Mouse (Mus musculus): ENCODE data around the gene Gm20388. TPM values are rescaled to one million over a fixed set of nuclear protein-coding genes. Genes with fewer than 3 reads are reported as not detected.
A peak's percentile ranks its signal among the peaks of the same experiment; 100 is the strongest.

Gm20388 gene
- total RNA-seq, 1 experiment: 27.0 TPM

- in situ Hi-C loops (cut with MboI; ENCODE audit: low sequenced_read_pairs in 2 of 2, unreplicated experiment in 2 of 2): no loop called here
- TF ChIP-seq ZC3H11A (IDR thresholded peaks at IDR 0.05; ENCODE audit: borderline replicate concordance, low read depth, low read length) (no peak), CHD2 (IDR thresholded peaks at IDR 0.05; ENCODE audit: low read depth, low read length) (no peak), ZNF384 (IDR thresholded peaks at IDR 0.05; ENCODE audit: low read depth, low read length) (no peak), HCFC1 (IDR thresholded peaks at IDR 0.05; ENCODE audit: borderline replicate concordance, insufficient read depth, low read length) (no peak), MAFK (IDR thresholded peaks at IDR 0.05; ENCODE audit: insufficient read depth, low read depth, low read length) (no peak)
- no peak overlapping the region for H3K27ac ChIP-seq (ENCODE audit: insufficient read depth, low read depth, low read length, poor library complexity, severe bottlenecking)
- no peak overlapping the region for H3K4me3 ChIP-seq (ENCODE audit: insufficient read depth in 1 of 2, low read depth in 1 of 2, low read length in 2 of 2, poor library complexity in 1 of 2, severe bottlenecking in 1 of 2)
- DNase-seq (ENCODE audit: low read depth, low spot score): no peak
- no peaks in the 10 kb centered on the region for H3K36me3 ChIP-seq (ENCODE audit: control insufficient read depth, insufficient read depth, low read length, poor library complexity, severe bottlenecking)
- H3K9ac ChIP-seq (ENCODE audit: insufficient read depth, low read depth, low read length, poor library complexity, severe bottlenecking): no peak overlapping the region
- H3K4me1 ChIP-seq (ENCODE audit: control insufficient read depth in 2 of 2, insufficient read depth in 2 of 2, low read length in 2 of 2, poor library complexity in 1 of 2): peaks cover 4 to 22% of the 10 kb centered on the region in 2 experiments; a peak in 2 of 4 replicates
- H3K9me3 ChIP-seq (ENCODE audit: control insufficient read depth, insufficient read depth, low read depth, low read length): no peaks in the 10 kb centered on the region
These were observed 898.4 kb downstream of the Gm20388 start for GRCm38 (mm10) chr8:120809050-120809449.

- Histone ChIP-seq H3K27ac (ENCODE audit: insufficient read depth, low read depth, low read length, poor library complexity, severe bottlenecking) (no peak overlapping the region), H3K36me3 (ENCODE audit: control insufficient read depth, insufficient read depth, low read length, poor library complexity, severe bottlenecking) (no peaks in the 10 kb centered on the region), H3K9me3 (ENCODE audit: control insufficient read depth, insufficient read depth, low read depth, low read length) (no peaks in the 10 kb centered on the region), H3K9ac (ENCODE audit: insufficient read depth, low read depth, low read length, poor library complexity, severe bottlenecking) (no peak overlapping the region), H3K4me1 (ENCODE audit: control insufficient read depth in 2 of 2, insufficient read depth in 2 of 2, low read length in 2 of 2, poor library complexity in 1 of 2) (peaks cover 0 to 4% of the 10 kb centered on the region in 2 experiments; a peak in 1 of 4 replicates), H3K4me3 (ENCODE audit: insufficient read depth in 1 of 2, low read depth in 1 of 2, low read length in 2 of 2, poor library complexity in 1 of 2, severe bottlenecking in 1 of 2) (no peak overlapping the region)
- in situ Hi-C loops (cut with MboI; ENCODE audit: low sequenced_read_pairs in 2 of 2, unreplicated experiment in 2 of 2): no loop called here
- DNase-seq (ENCODE audit: low read depth, low spot score): no peak
- TF ChIP-seq ZNF384 (IDR thresholded peaks at IDR 0.05; ENCODE audit: low read depth, low read length) (no peak), HCFC1 (IDR thresholded peaks at IDR 0.05; ENCODE audit: borderline replicate concordance, insufficient read depth, low read length) (peak; percentile 63; the same call in 1 of the 2 replicates)
These were observed 901.3 kb downstream of the Gm20388 start for GRCm38 (mm10) chr8:120811953-120812352.

GRCm38 (mm10) chr8:120813028-120813427, 902.4 kb downstream of the Gm20388 start:
- Histone ChIP-seq H3K27ac (ENCODE audit: insufficient read depth, low read depth, low read length, poor library complexity, severe bottlenecking) (no peak overlapping the region), H3K9me3 (ENCODE audit: control insufficient read depth, insufficient read depth, low read depth, low read length) (no peaks in the 10 kb centered on the region), H3K4me1 (ENCODE audit: control insufficient read depth in 2 of 2, insufficient read depth in 2 of 2, low read length in 2 of 2, poor library complexity in 1 of 2) (no peaks in the 10 kb centered on the region), H3K36me3 (ENCODE audit: control insufficient read depth, insufficient read depth, low read length, poor library complexity, severe bottlenecking) (no peaks in the 10 kb centered on the region), H3K4me3 (ENCODE audit: insufficient read depth in 1 of 2, low read depth in 1 of 2, low read length in 2 of 2, poor library complexity in 1 of 2, severe bottlenecking in 1 of 2) (no peak overlapping the region), H3K9ac (ENCODE audit: insufficient read depth, low read depth, low read length, poor library complexity, severe bottlenecking) (no peak overlapping the region)
- DNase-seq (ENCODE audit: low read depth, low spot score): no peak
- in situ Hi-C loops (cut with MboI; ENCODE audit: low sequenced_read_pairs in 2 of 2, unreplicated experiment in 2 of 2): no loop called here
- TF ChIP-seq MAFK (IDR thresholded peaks at IDR 0.05; ENCODE audit: insufficient read depth, low read depth, low read length) (no peak), ZC3H11A (IDR thresholded peaks at IDR 0.05; ENCODE audit: borderline replicate concordance, low read depth, low read length) (no peak), HCFC1 (IDR thresholded peaks at IDR 0.05; ENCODE audit: borderline replicate concordance, insufficient read depth, low read length) (no peak), ZNF384 (IDR thresholded peaks at IDR 0.05; ENCODE audit: low read depth, low read length) (no peak), CHD2 (IDR thresholded peaks at IDR 0.05; ENCODE audit: low read depth, low read length) (no peak)

GRCm38 (mm10) chr8:120813839-120814238, 903.2 kb downstream of the Gm20388 start:
- H3K27ac ChIP-seq (ENCODE audit: insufficient read depth, low read depth, low read length, poor library complexity, severe bottlenecking): no peak overlapping the region; the same call in 1 of the 2 replicates
- H3K4me3 ChIP-seq (ENCODE audit: insufficient read depth in 1 of 2, low read depth in 1 of 2, low read length in 2 of 2, poor library complexity in 1 of 2, severe bottlenecking in 1 of 2): no peak overlapping the region
- H3K4me1 ChIP-seq (ENCODE audit: control insufficient read depth in 2 of 2, insufficient read depth in 2 of 2, low read length in 2 of 2, poor library complexity in 1 of 2): no peaks in the 10 kb centered on the region
- H3K9ac ChIP-seq (ENCODE audit: insufficient read depth, low read depth, low read length, poor library complexity, severe bottlenecking): no peak overlapping the region
- DNase-seq (ENCODE audit: low read depth, low spot score): no peak
- no peak for TF ChIP-seq MAFK (IDR thresholded peaks at IDR 0.05; ENCODE audit: insufficient read depth, low read depth, low read length)
- no peak for TF ChIP-seq HCFC1 (IDR thresholded peaks at IDR 0.05; ENCODE audit: borderline replicate concordance, insufficient read depth, low read length)
- no peak for TF ChIP-seq CHD2 (IDR thresholded peaks at IDR 0.05; ENCODE audit: low read depth, low read length)
- TF ChIP-seq ZNF384 (IDR thresholded peaks at IDR 0.05; ENCODE audit: low read depth, low read length): no peak
- no peak for TF ChIP-seq ZC3H11A (IDR thresholded peaks at IDR 0.05; ENCODE audit: borderline replicate concordance, low read depth, low read length)
- H3K36me3 ChIP-seq (ENCODE audit: control insufficient read depth, insufficient read depth, low read length, poor library complexity, severe bottlenecking): no peaks in the 10 kb centered on the region
- no peaks in the 10 kb centered on the region for H3K9me3 ChIP-seq (ENCODE audit: control insufficient read depth, insufficient read depth, low read depth, low read length)
- in situ Hi-C loops (cut with MboI; ENCODE audit: low sequenced_read_pairs in 2 of 2, unreplicated experiment in 2 of 2): no loop called here

GRCm38 (mm10) chr8:120816371-120816770, 905.7 kb downstream of the Gm20388 start:
- Histone ChIP-seq H3K27ac (ENCODE audit: insufficient read depth, low read depth, low read length, poor library complexity, severe bottlenecking) (no peak overlapping the region), H3K36me3 (ENCODE audit: control insufficient read depth, insufficient read depth, low read length, poor library complexity, severe bottlenecking) (no peaks in the 10 kb centered on the region), H3K9me3 (ENCODE audit: control insufficient read depth, insufficient read depth, low read depth, low read length) (no peaks in the 10 kb centered on the region), H3K4me1 (ENCODE audit: control insufficient read depth in 2 of 2, insufficient read depth in 2 of 2, low read length in 2 of 2, poor library complexity in 1 of 2) (no peaks in the 10 kb centered on the region), H3K4me3 (ENCODE audit: insufficient read depth in 1 of 2, low read depth in 1 of 2, low read length in 2 of 2, poor library complexity in 1 of 2, severe bottlenecking in 1 of 2) (no peak overlapping the region), H3K9ac (ENCODE audit: insufficient read depth, low read depth, low read length, poor library complexity, severe bottlenecking) (no peak overlapping the region)
- DNase-seq (ENCODE audit: low read depth, low spot score): no peak
- TF ChIP-seq HCFC1 (IDR thresholded peaks at IDR 0.05; ENCODE audit: borderline replicate concordance, insufficient read depth, low read length) (no peak), ZC3H11A (IDR thresholded peaks at IDR 0.05; ENCODE audit: borderline replicate concordance, low read depth, low read length) (no peak), MAFK (IDR thresholded peaks at IDR 0.05; ENCODE audit: insufficient read depth, low read depth, low read length) (no peak), ZNF384 (IDR thresholded peaks at IDR 0.05; ENCODE audit: low read depth, low read length) (no peak), CHD2 (IDR thresholded peaks at IDR 0.05; ENCODE audit: low read depth, low read length) (no peak)
- in situ Hi-C loops (cut with MboI; ENCODE audit: low sequenced_read_pairs in 2 of 2, unreplicated experiment in 2 of 2): no loop called here
